Comparison of ENCODE assay signal across 22 mouse cellular contexts in the genomic region with DNA sequence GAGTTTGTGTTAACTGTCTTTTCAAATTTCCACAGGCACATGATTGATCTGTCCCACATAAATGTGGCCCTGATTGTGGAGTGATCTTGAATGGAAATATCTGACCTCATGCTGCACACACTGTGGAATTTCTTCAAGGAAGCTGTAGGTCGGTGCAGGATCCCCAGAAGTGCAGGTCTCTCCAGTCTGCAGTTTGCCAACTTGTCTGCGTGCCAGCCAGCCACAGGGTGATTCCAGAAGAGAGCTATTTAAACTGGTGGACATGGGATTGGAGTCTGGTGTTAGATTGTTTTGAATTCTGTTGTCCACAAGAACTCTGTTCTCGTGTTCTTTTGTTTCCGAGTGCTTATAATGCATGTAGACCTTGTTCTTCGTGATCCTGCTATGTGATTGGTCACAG. TPM values are rescaled to one million over a fixed set of nuclear protein-coding genes. Genes with fewer than 3 reads are reported as not detected.
DNase-seq lines count a peak whose midpoint lies in the region; ATAC-seq and TF ChIP-seq lines count a peak whose summit lies in the region.
"Had no signal": no experiment of that assay in that cellular context is flagged by ENCODE, and none has a peak within 500 bp of the region (broad histone marks: within the 10 kb centered on the region; RNA-seq: fewer than 3 reads in every experiment).

No protein-coding gene starts in this region.

- TF ChIP-seq CTCF in testis, adult 2 months (IDR thresholded peaks at IDR 0.05; ENCODE audit: control insufficient read depth, insufficient read depth, insufficient replicate concordance, low read depth, low read length): no peak

- no peak for ATAC-seq in erythroid progenitor cell, adult 5-6 weeks (replicated peaks; ENCODE audit: low FRiP score, poor library complexity, severe bottlenecking)
- ATAC-seq: CD4-positive, CD25-positive, alpha-beta regulatory T cell, adult 4 months; forebrain, embryonic 13.5 days; hindbrain, postnatal 0 days; Patski had no signal

- peak overlapping the region; percentile 62; the same call in 1 of the 2 replicates for H3K27ac ChIP-seq in testis, adult 2 months (ENCODE audit: control insufficient read depth, insufficient read depth, low read depth, low read length)
- H3K27ac ChIP-seq: forebrain, embryonic 13.5 days; hindbrain, embryonic 10.5 days; hindbrain, postnatal 0 days; limb, embryonic 12.5 days; liver, embryonic 13.5 days had no signal

- H3K4me3 ChIP-seq in testis, adult 2 months (ENCODE audit: control insufficient read depth, low read depth, low read length): peak overlapping the region; percentile 73
- H3K4me3 ChIP-seq: forebrain, embryonic 13.5 days; hindbrain, embryonic 10.5 days; limb, embryonic 12.5 days; liver, embryonic 13.5 days had no signal

- peak; percentile 45 for DNase-seq in adrenal gland, postnatal 14 days
- no peak for DNase-seq in adrenal gland, adult 18-20 months (ENCODE audit: low spot score in 2 of 2)
- DNase-seq in heart, adult 11 months: peak; percentile 90
- no peak for DNase-seq in heart, postnatal 36 days
- DNase-seq in testis, postnatal 14 days (ENCODE audit: low spot score): no peak
- DNase-seq in lung, postnatal 36 days: peak; percentile 37
- DNase-seq: gastrocnemius, postnatal 36 days; kidney, adult 11 months; liver, embryonic 13.5 days; retina, postnatal 1 day; right cerebral cortex, postnatal 4 days; thymus, postnatal 4 days had no signal

- H3K27me3 ChIP-seq in testis, adult 2 months (ENCODE audit: control insufficient read depth, insufficient read depth, low read length): no peaks in the 10 kb centered on the region
- H3K27me3 ChIP-seq: forebrain, embryonic 13.5 days; limb, embryonic 12.5 days; liver, embryonic 13.5 days; Patski had no signal

- intact Hi-C loops in heart, postnatal 36 days (cut with DNase I): no loop called here

- TF ChIP-seq POLR2A in testis, adult 2 months (IDR thresholded peaks at IDR 0.05; ENCODE audit: control insufficient read depth, low read depth, low read length): no peak

- 0 out of 2 replicates have a peak, but pooled peaks cover 3% of the 10 kb centered on the region for H3K4me1 ChIP-seq in testis, adult 2 months (ENCODE audit: control insufficient read depth, insufficient read depth, low read length)
- H3K4me1 ChIP-seq: forebrain, embryonic 13.5 days; hindbrain, embryonic 10.5 days; limb, embryonic 12.5 days; liver, embryonic 13.5 days had no signal

- peaks cover 8% of the 10 kb centered on the region for H3K36me3 ChIP-seq in testis, adult 2 months (ENCODE audit: control insufficient read depth, insufficient read depth, low read length)

RNA-seq across cellular contexts. Expression of gene Shh, which starts 53.5 kb away (rescaled TPM):
- 15.5 and 19.7 TPM in 2 replicates for total RNA-seq in adrenal gland, postnatal 14 days (2021)
- 10 to 100 TPM; 10.1 to 13.2 TPM for total RNA-seq in adrenal gland, adult 18-20 months (2021)
- not detected for total RNA-seq in heart, postnatal 36 days (2021)
- polyA plus RNA-seq in testis, adult 2 months (2012; rRNA removed): 0.04 and 0.59 TPM in 2 replicates
- total RNA-seq in erythroid progenitor cell, adult 5-6 weeks (2015; ENCODE audit: low replicate concordance): not detected in 2 replicates
- total RNA-seq in erythroid progenitor cell, adult 5-6 weeks (2017; ENCODE audit: low replicate concordance): not detected in 2 replicates
- total RNA-seq: ES-E14; gastrocnemius, postnatal 36 days had no signal
- polyA plus RNA-seq: CD4-positive, CD25-positive, alpha-beta regulatory T cell, adult 4 months; heart, embryonic 14.5 days; liver, embryonic 13.5 days had no signal

Comparison
In these comparisons a context has a peak if more than half of its experiments do, and no peak if none do; other contexts are left out.
1. DNase-seq: peak in adrenal gland, postnatal 14 days (single experiment), heart, adult 11 months (single experiment) and lung, postnatal 36 days (single experiment); none in adrenal gland, adult 18-20 months (0 of 2), heart, postnatal 36 days (0 of 2) and testis, postnatal 14 days (single experiment).
2. RNA of gene Shh, which starts 53.5 kb away (total RNA-seq): 15.5 to 19.7 TPM in adrenal gland, postnatal 14 days and 10.1 to 13.2 TPM in adrenal gland, adult 18-20 months; not detected in heart, postnatal 36 days and not detected in erythroid progenitor cell, adult 5-6 weeks; every median in the first group is over 10 times any median in the second.